Mouse (Mus musculus): ENCODE data around the gene Prr27. TPM values are rescaled to one million over a fixed set of nuclear protein-coding genes. Genes with fewer than 3 reads are reported as not detected.
A peak's percentile ranks its signal among the peaks of the same experiment; 100 is the strongest.

The Prr27 gene
- not detected in 2 replicates for polyA plus RNA-seq (2014; fragmentation: Nextera tagmentation; extraction: Ambion mirVana)

DNA sequence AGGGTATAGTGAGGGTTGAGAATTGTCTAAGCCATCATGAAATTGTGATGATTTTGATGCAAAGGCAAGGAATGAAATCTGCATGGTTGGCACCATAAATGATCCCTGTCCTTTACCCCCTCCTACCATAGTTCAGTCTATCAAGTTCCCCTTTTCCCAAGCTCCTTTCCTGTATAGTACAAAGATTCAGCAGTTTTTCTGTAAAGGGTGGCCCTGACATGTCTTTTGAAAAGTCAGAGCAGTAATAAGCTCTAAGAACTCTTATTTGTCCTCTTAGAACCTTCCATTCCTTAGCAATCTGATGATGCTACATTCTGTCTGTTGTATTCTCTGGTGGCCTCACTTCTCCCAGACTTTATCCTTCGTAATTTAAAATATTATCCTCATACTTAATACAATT lies at the start of gene Prr27:
Prr27 (plus strand) TSS at position 301 of the 400 bp plus-strand sequence.
- WGBS: 75% methylated on average over 1 of the region's 1 CpGs
- Histone ChIP-seq H3K4me2 (replicated peaks; ENCODE audit: low read depth, low read length) (no peak within 1 kb of the TSS), H3K4me3 (ENCODE audit: low read depth, low read length) (no peak within 1 kb of the TSS), H3K9me3 (ENCODE audit: control insufficient read depth, low read length) (no peaks in the 10 kb centered on the region), H3K27ac (ENCODE audit: low read depth, low read length) (no peak within 1 kb of the TSS), H3K4me1 (replicated peaks; ENCODE audit: control insufficient read depth, insufficient read depth, low read length) (no peaks in the 10 kb centered on the region), H3K9ac (ENCODE audit: low read depth, low read length) (no peak within 1 kb of the TSS), H3K36me3 (ENCODE audit: control insufficient read depth, insufficient read depth, low read length) (no peaks in the 10 kb centered on the region), H3K27me3 (ENCODE audit: control insufficient read depth, insufficient read depth, low read length) (no peaks in the 10 kb centered on the region)
- DNase-seq (ENCODE audit: low spot score) (no peak), ATAC-seq (ENCODE audit: low FRiP score) (no peak)

DNA sequence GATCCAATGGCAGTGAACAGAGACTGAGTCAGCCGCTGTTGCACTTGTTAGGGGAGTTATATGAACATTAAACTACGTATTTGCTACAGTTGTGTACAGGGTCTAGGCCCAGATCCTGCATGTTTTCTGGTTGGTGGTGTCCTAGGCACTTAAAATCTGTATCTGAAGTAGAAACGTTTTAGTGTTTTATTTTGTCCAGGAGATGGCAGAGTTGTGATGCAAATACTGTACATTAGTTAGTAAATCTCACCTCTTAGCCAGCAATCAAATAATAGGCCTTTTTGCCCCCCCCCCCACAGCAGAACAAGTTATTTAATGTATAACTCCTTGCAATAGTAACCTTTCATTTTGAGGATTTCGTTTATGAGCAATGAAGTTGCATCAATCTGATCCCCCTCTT lies 42.8 kb upstream of the Prr27 start:
- Histone ChIP-seq H3K27me3 (ENCODE audit: control insufficient read depth, insufficient read depth, low read length) (no peaks in the 10 kb centered on the region), H3K4me3 (ENCODE audit: low read depth, low read length) (no peak overlapping the region), H3K9me3 (ENCODE audit: control insufficient read depth, low read length) (no peaks in the 10 kb centered on the region), H3K36me3 (ENCODE audit: control insufficient read depth, insufficient read depth, low read length) (no peaks in the 10 kb centered on the region), H3K4me2 (replicated peaks; ENCODE audit: low read depth, low read length) (no peak overlapping the region), H3K4me1 (replicated peaks; ENCODE audit: control insufficient read depth, insufficient read depth, low read length) (no peaks in the 10 kb centered on the region), H3K27ac (ENCODE audit: low read depth, low read length) (no peak overlapping the region), H3K9ac (ENCODE audit: low read depth, low read length) (no peak overlapping the region)
- DNase-seq (ENCODE audit: low spot score) (no peak), ATAC-seq (ENCODE audit: low FRiP score) (no peak)
- 67% methylated on average over 4 of the region's 4 CpGs for WGBS

DNA sequence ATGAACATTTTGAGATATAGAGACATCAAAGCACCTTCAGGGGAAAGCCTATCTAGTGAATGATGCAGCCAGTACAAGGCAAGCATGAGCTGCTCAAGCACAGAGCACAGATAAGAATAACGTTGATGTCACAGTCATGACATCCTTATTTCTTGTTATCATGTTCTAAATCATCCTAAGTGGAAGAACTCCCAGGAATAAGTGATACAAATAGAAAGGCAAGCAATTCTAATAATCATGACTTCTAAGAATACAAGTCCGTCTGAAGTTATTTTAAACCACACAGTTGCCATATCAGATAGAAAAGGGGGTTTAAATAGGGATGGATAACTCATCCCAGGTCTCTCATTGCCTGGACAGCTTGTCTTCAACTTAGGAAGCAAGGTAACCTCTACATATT lies 17.7 kb upstream of the Prr27 start, which contains the start of gene Csn1s2b:
Csn1s2b (plus strand) TSS at position 301 of the 400 bp plus-strand sequence.
- Histone ChIP-seq H3K4me3 (ENCODE audit: low read depth, low read length) (no peak within 1 kb of the TSS), H3K4me1 (replicated peaks; ENCODE audit: control insufficient read depth, insufficient read depth, low read length) (no peaks in the 10 kb centered on the region), H3K9me3 (ENCODE audit: control insufficient read depth, low read length) (no peaks in the 10 kb centered on the region), H3K27me3 (ENCODE audit: control insufficient read depth, insufficient read depth, low read length) (no peaks in the 10 kb centered on the region), H3K4me2 (replicated peaks; ENCODE audit: low read depth, low read length) (no peak within 1 kb of the TSS), H3K27ac (ENCODE audit: low read depth, low read length) (no peak within 1 kb of the TSS), H3K9ac (ENCODE audit: low read depth, low read length) (no peak within 1 kb of the TSS), H3K36me3 (ENCODE audit: control insufficient read depth, insufficient read depth, low read length) (no peaks in the 10 kb centered on the region)
- 78% methylated on average over 2 of the region's 2 CpGs for WGBS
- DNase-seq (ENCODE audit: low spot score) (no peak), ATAC-seq (ENCODE audit: low FRiP score) (no peak)

DNA sequence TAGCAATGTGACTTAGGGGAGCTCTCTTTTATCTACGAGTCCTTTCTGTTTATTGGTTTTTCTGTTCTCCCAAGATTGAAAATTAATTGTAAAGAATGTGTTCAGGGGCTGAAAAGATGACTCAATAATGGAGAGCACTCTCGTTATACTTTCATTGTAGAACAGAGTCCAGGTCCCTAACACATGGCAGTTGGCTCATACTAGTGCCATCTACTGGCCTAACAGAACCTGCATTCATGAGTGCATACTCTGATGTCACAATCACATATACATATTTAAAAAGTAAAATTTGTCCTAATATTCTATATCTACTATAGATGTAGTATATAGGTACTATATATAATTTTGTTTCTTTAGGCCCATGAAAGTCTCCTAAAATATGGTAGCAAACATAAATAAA lies 16.2 kb upstream of the Prr27 start:
- Histone ChIP-seq H3K9ac (ENCODE audit: low read depth, low read length) (no peak overlapping the region), H3K4me3 (ENCODE audit: low read depth, low read length) (no peak overlapping the region), H3K9me3 (ENCODE audit: control insufficient read depth, low read length) (no peaks in the 10 kb centered on the region), H3K27me3 (ENCODE audit: control insufficient read depth, insufficient read depth, low read length) (no peaks in the 10 kb centered on the region), H3K36me3 (ENCODE audit: control insufficient read depth, insufficient read depth, low read length) (no peaks in the 10 kb centered on the region), H3K4me2 (replicated peaks; ENCODE audit: low read depth, low read length) (no peak overlapping the region), H3K4me1 (replicated peaks; ENCODE audit: control insufficient read depth, insufficient read depth, low read length) (no peaks in the 10 kb centered on the region), H3K27ac (ENCODE audit: low read depth, low read length) (no peak overlapping the region)
- DNase-seq (ENCODE audit: low spot score) (no peak), ATAC-seq (ENCODE audit: low FRiP score) (no peak)
- 81% methylated on average over 2 of the region's 2 CpGs for WGBS

DNA sequence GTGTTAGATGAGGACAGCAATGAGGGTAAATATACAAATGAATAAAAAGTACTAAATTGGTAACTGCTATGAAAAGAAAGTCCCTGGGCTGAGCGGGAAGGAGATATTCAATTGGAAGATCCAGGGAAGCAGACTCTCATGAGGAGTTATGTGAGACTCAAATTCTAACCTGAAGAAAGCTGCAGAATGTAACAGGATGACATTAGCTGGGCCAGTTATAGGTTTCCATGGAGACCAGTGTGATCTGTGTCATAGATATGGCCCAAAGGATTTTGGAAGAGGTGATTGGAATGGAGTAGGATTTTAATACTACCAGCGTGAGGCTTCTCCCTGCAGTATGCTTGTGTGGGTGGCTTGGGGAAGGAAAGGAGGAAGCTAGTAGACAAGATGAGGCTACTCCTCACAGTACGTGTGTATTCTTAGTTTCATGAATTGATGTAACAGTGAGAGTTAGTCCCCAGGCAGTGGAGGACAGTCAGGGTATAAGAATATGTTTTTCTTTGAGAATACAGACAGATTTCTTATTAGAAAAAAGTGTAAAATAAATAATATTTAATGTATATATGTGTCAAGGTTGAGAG lies 29.7 kb downstream of the Prr27 start:
- DNase-seq (ENCODE audit: low spot score) (no peak), ATAC-seq (ENCODE audit: low FRiP score) (peak; percentile 38; the same call in 1 of the 2 replicates)
- Histone ChIP-seq H3K9ac (ENCODE audit: low read depth, low read length) (no peak overlapping the region), H3K4me3 (ENCODE audit: low read depth, low read length) (no peak overlapping the region), H3K27me3 (ENCODE audit: control insufficient read depth, insufficient read depth, low read length) (no peaks in the 10 kb centered on the region), H3K9me3 (ENCODE audit: control insufficient read depth, low read length) (no peaks in the 10 kb centered on the region), H3K36me3 (ENCODE audit: control insufficient read depth, insufficient read depth, low read length) (no peaks in the 10 kb centered on the region), H3K4me1 (replicated peaks; ENCODE audit: control insufficient read depth, insufficient read depth, low read length) (no peaks in the 10 kb centered on the region), H3K27ac (ENCODE audit: low read depth, low read length) (no peak overlapping the region), H3K4me2 (replicated peaks; ENCODE audit: low read depth, low read length) (no peak overlapping the region)
- WGBS: 83% methylated on average over 3 of the region's 3 CpGs

DNA sequence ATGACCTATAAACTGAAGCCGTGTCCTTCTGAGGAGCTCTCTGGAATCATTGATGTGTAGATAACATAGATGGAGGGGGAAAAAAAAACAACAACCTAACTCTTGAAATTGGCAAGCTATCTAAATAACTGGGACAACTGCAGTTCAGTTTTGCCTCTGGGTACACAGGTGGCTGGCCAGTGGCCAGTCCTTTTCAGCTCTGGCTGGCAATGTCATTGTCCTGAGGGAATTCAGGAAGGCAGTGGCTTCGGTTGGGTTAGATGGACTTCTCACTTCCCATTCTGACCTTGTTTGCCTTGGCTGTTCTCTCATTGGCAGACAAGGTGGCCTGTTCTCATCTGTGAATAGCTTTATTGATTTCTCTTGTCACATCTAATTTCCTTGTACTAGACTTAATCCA lies 44.6 kb downstream of the Prr27 start:
- H3K4me2 ChIP-seq (replicated peaks; ENCODE audit: low read depth, low read length): no peak overlapping the region
- no peak overlapping the region for H3K9ac ChIP-seq (ENCODE audit: low read depth, low read length)
- 73% methylated on average over 2 of the region's 2 CpGs for WGBS
- H3K27me3 ChIP-seq (ENCODE audit: control insufficient read depth, insufficient read depth, low read length): no peaks in the 10 kb centered on the region
- peak; percentile 35; the same call in 1 of the 2 replicates for ATAC-seq (ENCODE audit: low FRiP score)
- no peaks in the 10 kb centered on the region for H3K4me1 ChIP-seq (replicated peaks; ENCODE audit: control insufficient read depth, insufficient read depth, low read length)
- H3K36me3 ChIP-seq (ENCODE audit: control insufficient read depth, insufficient read depth, low read length): no peaks in the 10 kb centered on the region
- no peak overlapping the region for H3K4me3 ChIP-seq (ENCODE audit: low read depth, low read length)
- DNase-seq (ENCODE audit: low spot score): no peak
- no peaks in the 10 kb centered on the region for H3K9me3 ChIP-seq (ENCODE audit: control insufficient read depth, low read length)
- H3K27ac ChIP-seq (ENCODE audit: low read depth, low read length): no peak overlapping the region

DNA sequence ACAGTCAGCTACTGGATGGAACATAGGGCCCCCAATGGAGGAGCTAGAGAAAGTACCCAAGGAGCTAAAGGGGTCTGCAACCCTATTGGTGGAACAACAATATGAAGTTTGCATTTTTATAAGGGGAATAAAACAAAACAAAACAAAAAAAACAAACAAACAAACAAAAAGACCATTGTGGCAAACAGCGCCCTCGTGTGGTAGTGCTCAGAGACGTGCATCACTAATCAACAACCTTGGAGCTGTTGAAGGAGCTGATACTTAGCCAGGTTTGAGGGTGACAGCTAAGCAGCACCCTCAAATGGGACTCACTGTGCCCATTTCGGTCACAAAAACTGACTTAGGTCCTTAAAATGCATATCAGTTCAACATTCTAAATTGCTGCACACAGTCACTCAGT lies 45.9 kb downstream of the Prr27 start:
- no peak overlapping the region for H3K9ac ChIP-seq (ENCODE audit: low read depth, low read length)
- no peaks in the 10 kb centered on the region for H3K4me1 ChIP-seq (replicated peaks; ENCODE audit: control insufficient read depth, insufficient read depth, low read length)
- peak; percentile 24 for DNase-seq (ENCODE audit: low spot score)
- WGBS: 32% methylated on average over 4 of the region's 4 CpGs
- no peaks in the 10 kb centered on the region for H3K9me3 ChIP-seq (ENCODE audit: control insufficient read depth, low read length)
- ATAC-seq (ENCODE audit: low FRiP score): no peak
- no peaks in the 10 kb centered on the region for H3K27me3 ChIP-seq (ENCODE audit: control insufficient read depth, insufficient read depth, low read length)
- H3K27ac ChIP-seq (ENCODE audit: low read depth, low read length): no peak overlapping the region
- no peaks in the 10 kb centered on the region for H3K36me3 ChIP-seq (ENCODE audit: control insufficient read depth, insufficient read depth, low read length)
- no peak overlapping the region for H3K4me3 ChIP-seq (ENCODE audit: low read depth, low read length)
- H3K4me2 ChIP-seq (replicated peaks; ENCODE audit: low read depth, low read length): no peak overlapping the region

DNA sequence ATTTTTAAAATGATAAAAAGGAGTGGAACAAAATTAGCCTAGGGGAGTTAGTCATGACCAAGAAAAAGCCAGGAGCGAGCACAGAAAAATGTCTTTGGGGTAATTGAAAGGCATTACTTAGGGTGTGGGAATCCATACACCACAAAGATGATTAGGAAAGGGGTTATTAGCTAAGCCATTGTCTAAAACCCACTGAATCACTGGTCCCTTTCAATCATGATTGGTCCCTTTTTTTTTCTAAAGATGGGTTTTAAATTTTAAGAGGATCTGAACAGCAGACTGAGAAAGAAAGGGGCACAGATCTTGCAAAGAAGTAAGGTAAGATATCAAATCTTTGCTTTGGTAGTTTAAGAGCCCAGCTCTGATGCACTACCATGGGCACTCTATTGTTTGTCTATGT lies 59.2 kb downstream of the Prr27 start, which contains the start of gene Odam:
Odam (plus strand) TSS at position 301 of the 400 bp plus-strand sequence.
- Histone ChIP-seq H3K36me3 (ENCODE audit: control insufficient read depth, insufficient read depth, low read length) (no peaks in the 10 kb centered on the region), H3K27ac (ENCODE audit: low read depth, low read length) (no peak within 1 kb of the TSS), H3K4me3 (ENCODE audit: low read depth, low read length) (no peak within 1 kb of the TSS), H3K9me3 (ENCODE audit: control insufficient read depth, low read length) (no peaks in the 10 kb centered on the region), H3K9ac (ENCODE audit: low read depth, low read length) (no peak within 1 kb of the TSS), H3K4me1 (replicated peaks; ENCODE audit: control insufficient read depth, insufficient read depth, low read length) (no peaks in the 10 kb centered on the region), H3K27me3 (ENCODE audit: control insufficient read depth, insufficient read depth, low read length) (no peaks in the 10 kb centered on the region), H3K4me2 (replicated peaks; ENCODE audit: low read depth, low read length) (no peak within 1 kb of the TSS)
- WGBS: 95% methylated on average over 1 of the region's 1 CpGs
- ATAC-seq (ENCODE audit: low FRiP score): no peak
- DNase-seq (ENCODE audit: low spot score): no peak

All from hindbrain, embryonic 11.5 days (tissue).